Mouse (Mus musculus): ENCODE measurements around the gene Cavin4.

GRCm38 (mm10) chr4:48660619-48661575 lies 2.4 kb upstream of the Cavin4 start:
- TF ChIP-seq CTCF (IDR thresholded peaks at IDR 0.05; ENCODE audit: low read depth, low read length) (no peak), POLR2AphosphoS5 (IDR thresholded peaks at IDR 0.05; ENCODE audit: insufficient replicate concordance, low read depth, low read length) (no peak), GATA1 (IDR thresholded peaks at IDR 0.05; ENCODE audit: borderline replicate concordance, low read length) (no peak)

Data from G1E (cell line).